Mouse (Mus musculus): ENCODE measurements at regions not wholly inside any gene's neighbourhood (a gene's known extent, or its start where the extent isn't known, plus 50 kb on each side); places are given as distances from the start of the nearest gene placed in this dataset.

DNA sequence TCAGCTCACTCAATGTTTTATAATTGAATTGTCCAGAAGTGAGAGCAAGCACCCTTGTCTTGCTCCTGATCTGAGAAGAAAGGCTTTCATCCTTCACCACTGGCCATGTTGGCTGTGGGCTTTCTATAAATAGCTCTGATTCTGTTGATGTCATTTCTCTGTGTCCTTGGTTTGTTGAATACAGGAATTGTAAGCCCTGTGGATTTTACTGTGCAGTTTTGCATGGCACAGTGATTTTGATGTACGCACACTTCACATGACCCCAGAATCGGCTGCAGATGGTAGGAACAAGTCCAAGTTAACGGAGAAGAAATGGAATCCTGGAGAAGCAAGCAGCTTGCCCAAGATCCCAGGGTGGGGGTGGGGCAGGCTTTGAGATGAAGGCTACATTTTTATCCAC, 76.1 kb downstream of the Mcfd2 start:
- Histone ChIP-seq H3K27ac (replicated peaks; ENCODE audit: low read depth, low read length) (peak overlapping the region; percentile 33), H3K27me3 (replicated peaks; ENCODE audit: control insufficient read depth, insufficient read depth, low read length) (no peaks in the 10 kb centered on the region), H3K9ac (ENCODE audit: low read depth, low read length) (no peak overlapping the region), H3K36me3 (ENCODE audit: control insufficient read depth, insufficient read depth, low read length) (no peaks in the 10 kb centered on the region), H3K4me1 (ENCODE audit: control insufficient read depth, insufficient read depth, low read length) (peaks cover 34% of the 10 kb centered on the region), H3K9me3 (ENCODE audit: control insufficient read depth, low read length) (peaks cover 10% of the 10 kb centered on the region), H3K4me2 (ENCODE audit: low read depth, low read length) (no peak overlapping the region), H3K4me3 (ENCODE audit: low read depth, low read length) (no peak overlapping the region)
- WGBS: 33% methylated on average over 3 of the region's 3 CpGs
- 0 out of 2 replicates have a peak, but pooled peaks have one; percentile 30 for ATAC-seq (ENCODE audit: low read depth)
- DNase-seq (ENCODE audit: low spot score): peak; percentile 55

All from embryonic facial prominence, embryonic 14.5 days (tissue).